Mouse (Mus musculus) erythroblast, embryonic 14.5 days (primary cell): ENCODE measurements around the gene Nat8f2.

Source experiments
- GATA1 ChIP-seq: IDR thresholded peaks from 2 replicates; pipeline ENCODE4 v1.6.1; 2012; ENCODE audit warnings: low read length, inconsistent platforms, mixed read lengths
- TAL1 ChIP-seq: IDR thresholded peaks from 3 replicates; pipeline ENCODE4 v1.6.1; 2012; ENCODE audit warnings: low read length, inconsistent platforms, mixed read lengths

- TF ChIP-seq GATA1 (no peak), TAL1 (no peak)
Measured at GRCm38 (mm10) chr6:85849240-85849639, 19.7 kb downstream of the Nat8f2 start.
